Mouse (Mus musculus) forebrain, embryonic 14.5 days (tissue): ENCODE measurements around the gene Fam174b. TPM values are rescaled to one million over a fixed set of nuclear protein-coding genes. Genes with fewer than 3 reads are reported as not detected.

Source experiments
- ATAC-seq: fragments of 200-750 bp; cut with Nextera tagmentation; 2 replicates; pipeline ENCODE4 v1.8.0; 2017; ENCODE audit warnings: mild to moderate bottlenecking, moderate library complexity
- DNase-seq: peaks from one replicate; pipeline ENCODE4 v3.0.0-alpha.2; 2015; ENCODE audit warnings: low spot score
- H3K27ac ChIP-seq: fragments of 300-500 bp; sonication (generic); 2 replicates; pipeline ENCODE4 v1.5.1; 2014; ENCODE audit warnings: low read depth, mild to moderate bottlenecking, control low read depth, low read length, moderate library complexity
- H3K27me3 ChIP-seq: fragments of 300-500 bp; sonication (generic); replicated peaks from 2 replicates; pipeline ENCODE4 v1.6.1; 2014; ENCODE audit warnings: low read length, control low read depth, mixed read lengths; ENCODE audit not compliant: control insufficient read depth, insufficient read depth
- H3K36me3 ChIP-seq: fragments of 300-500 bp; sonication (generic); 2 replicates; pipeline ENCODE4 v1.6.1; 2014; ENCODE audit warnings: low read length, control low read depth; ENCODE audit not compliant: control insufficient read depth, insufficient read depth
- H3K4me1 ChIP-seq: fragments of 300-500 bp; sonication (generic); 2 replicates; pipeline ENCODE4 v1.6.1; 2014; ENCODE audit warnings: antibody characterized with exemption, low read length, control low read depth; ENCODE audit not compliant: control insufficient read depth, insufficient read depth
- H3K4me2 ChIP-seq: fragments of 300-500 bp; sonication (generic); 2 replicates; pipeline ENCODE4 v1.6.1; 2014; ENCODE audit warnings: mild to moderate bottlenecking, control low read depth, low read length
- H3K4me3 ChIP-seq: fragments of 300-500 bp; sonication (generic); 2 replicates; pipeline ENCODE4 v1.5.1; 2014; ENCODE audit warnings: low read depth, low read length, control low read depth
- H3K9ac ChIP-seq: fragments of 300-500 bp; sonication (generic); 2 replicates; pipeline ENCODE4 v1.6.1; 2014; ENCODE audit warnings: mild to moderate bottlenecking, low read length, control low read depth, moderate library complexity
- H3K9me3 ChIP-seq: fragments of 300-500 bp; sonication (generic); replicated peaks from 2 replicates; pipeline ENCODE4 v1.6.1; 2016; ENCODE audit warnings: low read length, control low read depth, mixed read lengths; ENCODE audit not compliant: control insufficient read depth
- WGBS: fragments of 180-500 bp; shearing (Covaris S2); extraction: QIAGEN DNeasy Blood & Tissue Kit; methylation state at CpG from one replicate; pipeline ENCODE4 v1.1.7; 2014; 5-methylcytosine and 5-hydroxymethylcytosine counted together
- microRNA-seq: library from miRNA; unstranded; fragments of <30 nt; microRNA quantifications from one replicate; pipeline ENCODE4, GENCODE M21; 2016
- polyA plus RNA-seq: library from polyadenylated mRNA; unstranded; fragments of >200 nt; fragmentation: Nextera tagmentation; extraction: Ambion mirVana; gene quantifications from 2 replicates; pipeline ENCODE4 v1.2.1, GENCODE M21; 2014

The Fam174b gene
- polyA plus RNA-seq, 1 experiment from 2014 or later = 13.2 TPM

GRCm38 (mm10) chr7:73814454-73814853, 74.4 kb downstream of the Fam174b start:
- WGBS = 89% methylated on average over 7 of the region's 7 CpGs
- no peak overlapping the region for H3K9ac ChIP-seq
- H3K9me3 ChIP-seq = no peaks in the 10 kb centered on the region
- no peak for ATAC-seq
- H3K4me1 ChIP-seq = no peaks in the 10 kb centered on the region
- H3K36me3 ChIP-seq = no peaks in the 10 kb centered on the region
- no peak overlapping the region for H3K4me3 ChIP-seq
- H3K4me2 ChIP-seq = no peak overlapping the region
- H3K27me3 ChIP-seq = no peaks in the 10 kb centered on the region
- H3K27ac ChIP-seq = no peak overlapping the region
- no peak for DNase-seq

GRCm38 (mm10) chr7:73816255-73816996, 76.3 kb downstream of the Fam174b start:
- no peaks in the 10 kb centered on the region for H3K27me3 ChIP-seq
- no peak overlapping the region for H3K4me3 ChIP-seq
- DNase-seq (no peak), ATAC-seq (no peak)
- no peaks in the 10 kb centered on the region for H3K9me3 ChIP-seq
- 88% methylated on average over 8 of the region's 8 CpGs for whole genome bisulfite sequencing
- H3K4me2 ChIP-seq = no peak overlapping the region
- H3K4me1 ChIP-seq = no peaks in the 10 kb centered on the region
- no peak overlapping the region for H3K9ac ChIP-seq
- H3K36me3 ChIP-seq = no peaks in the 10 kb centered on the region
- H3K27ac ChIP-seq = no peak overlapping the region

- Histone ChIP-seq H3K9ac (no peak overlapping the region), H3K4me3 (no peak overlapping the region), H3K4me2 (no peak overlapping the region), H3K9me3 (no peaks in the 10 kb centered on the region), H3K27ac (no peak overlapping the region), H3K27me3 (no peaks in the 10 kb centered on the region), H3K4me1 (no peaks in the 10 kb centered on the region), H3K36me3 (no peaks in the 10 kb centered on the region)
- no peak for ATAC-seq
- WGBS = 85% methylated on average over 17 of the region's 17 CpGs
- no peak for DNase-seq
Measured at GRCm38 (mm10) chr7:73819366-73819765, 79.3 kb downstream of the Fam174b start.

Small RNA genes within 50 kb of the gene (microRNA-seq; reads per million reads assigned to microRNA genes)
- not detected for gene Mir7234

Other genes starting within 250 kb of the Fam174b start
- gene Chd2, start 198.5 kb upstream of the Fam174b start, polyA plus RNA-seq = 40.2 and 43.4 TPM in 2 replicates